8 mouse cellular contexts compared by ENCODE assay signal in the genomic region with DNA sequence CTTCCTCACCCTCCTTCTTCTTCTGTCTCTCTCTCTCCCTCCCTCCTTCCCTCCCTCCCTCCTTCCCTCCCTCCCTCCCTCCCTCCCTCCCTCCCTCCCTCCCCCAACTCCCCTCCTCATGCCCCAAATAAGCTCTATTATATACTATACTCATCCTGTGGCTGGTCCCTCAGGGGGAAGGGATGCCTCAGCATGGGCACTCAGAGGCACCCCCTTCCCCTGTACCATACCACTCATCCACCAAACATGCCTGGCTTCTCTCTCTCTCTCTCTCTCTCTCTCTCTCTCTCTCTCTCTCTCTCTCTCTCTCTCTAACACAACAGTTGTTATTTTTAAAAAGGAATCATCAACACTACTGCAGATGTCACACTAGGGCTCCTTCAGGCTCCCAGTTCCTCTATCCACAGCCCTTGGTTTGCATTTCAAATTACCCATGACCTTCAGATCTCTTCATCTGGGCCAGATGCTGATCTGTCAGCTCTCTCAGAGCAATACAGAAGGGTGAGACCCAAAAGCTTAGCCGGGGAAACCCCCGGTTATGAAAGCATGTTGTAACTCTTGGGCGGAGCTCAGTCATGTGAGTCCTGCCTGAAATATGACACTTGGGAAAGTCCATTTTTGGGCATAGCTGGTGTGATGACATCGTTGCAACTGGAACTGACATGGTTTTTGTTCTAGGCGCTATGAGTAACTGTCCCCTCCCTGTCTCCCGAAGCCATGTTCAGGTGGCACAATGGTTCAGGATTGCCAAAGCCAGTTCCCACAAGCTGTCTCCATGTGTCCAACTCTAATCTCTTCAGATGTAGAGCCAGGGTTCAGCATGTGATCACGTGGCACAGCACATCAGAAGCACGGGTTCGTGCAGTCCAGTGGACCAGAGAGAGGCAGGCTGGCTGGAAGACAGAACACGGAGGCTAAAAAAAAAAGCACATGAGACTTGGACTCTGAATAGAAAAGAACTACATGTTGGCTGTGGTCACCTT. TPM values are rescaled to one million over a fixed set of nuclear protein-coding genes. Genes with fewer than 3 reads are reported as not detected.
A peak's percentile ranks its signal among the peaks of the same experiment; 100 is the strongest.
DNase-seq lines count a peak whose midpoint lies in the region; ATAC-seq and TF ChIP-seq lines count a peak whose summit lies in the region.

No protein-coding gene starts in this region.

- no peaks in the 10 kb centered on the region for H3K9me3 ChIP-seq in intestine, embryonic 16.5 days (ENCODE audit: control insufficient read depth, low read length)
- H3K9me3 ChIP-seq in megakaryocyte, embryonic 14.5 days = peaks cover 12% of the 10 kb centered on the region
- no peaks in the 10 kb centered on the region for H3K9me3 ChIP-seq in forebrain, postnatal 0 days (ENCODE audit: low read length)

- peak; percentile 24 for DNase-seq in thymus, postnatal 4 days
- DNase-seq in thymus, postnatal 36 days = no peak
- DNase-seq in c-Kit-positive CD71-positive TER-119-negative erythroid progenitor cells, embryonic 14.5 days (ENCODE audit: low read depth) = peak; percentile 28
- DNase-seq in forebrain, postnatal 0 days = no peak
- DNase-seq in layer of hippocampus, adult 18-20 months (ENCODE audit: low spot score in 2 of 2) = no peak
- no peak for DNase-seq in ovary, postnatal 14 days (ENCODE audit: low spot score)

- peaks cover 5% of the 10 kb centered on the region; the same call in 1 of the 2 replicates for H3K4me1 ChIP-seq in intestine, embryonic 16.5 days (ENCODE audit: control insufficient read depth, insufficient read depth, low read length)
- no peaks in the 10 kb centered on the region for H3K4me1 ChIP-seq in megakaryocyte, embryonic 14.5 days
- no peaks in the 10 kb centered on the region for H3K4me1 ChIP-seq in forebrain, postnatal 0 days (ENCODE audit: insufficient read depth)

- ATAC-seq in intestine, embryonic 16.5 days = peak; percentile 63
- no peak for ATAC-seq in forebrain, postnatal 0 days

- no peaks in the 10 kb centered on the region for H3K36me3 ChIP-seq in intestine, embryonic 16.5 days (ENCODE audit: control insufficient read depth, insufficient read depth, low read length)
- H3K36me3 ChIP-seq in megakaryocyte, embryonic 14.5 days (replicated peaks; ENCODE audit: low read length) = no peaks in the 10 kb centered on the region
- H3K36me3 ChIP-seq in forebrain, postnatal 0 days (ENCODE audit: insufficient read depth) = no peaks in the 10 kb centered on the region

- H3K27ac ChIP-seq in intestine, embryonic 16.5 days (ENCODE audit: low read length) = no peak overlapping the region
- H3K27ac ChIP-seq in forebrain, postnatal 0 days (ENCODE audit: low read depth, low read length) = no peak overlapping the region

- H3K9ac ChIP-seq in intestine, embryonic 16.5 days (ENCODE audit: low read depth, low read length) = no peak overlapping the region
- no peak overlapping the region for H3K9ac ChIP-seq in forebrain, postnatal 0 days

- H3K27me3 ChIP-seq in intestine, embryonic 16.5 days (replicated peaks; ENCODE audit: control insufficient read depth, insufficient read depth, low read length) = no peaks in the 10 kb centered on the region
- H3K27me3 ChIP-seq in megakaryocyte, embryonic 14.5 days (replicated peaks) = peaks cover 51% of the 10 kb centered on the region
- no peaks in the 10 kb centered on the region for H3K27me3 ChIP-seq in forebrain, postnatal 0 days (ENCODE audit: insufficient read depth, low read length)

- no peak for TF ChIP-seq CTCF in forebrain, postnatal 0 days (IDR thresholded peaks at IDR 0.05; ENCODE audit: low read depth)

- WGBS in intestine, embryonic 16.5 days = 66% methylated on average over 10 of the region's 10 CpGs
- 75% methylated on average over 10 of the region's 10 CpGs for WGBS in forebrain, postnatal 0 days

- no peak overlapping the region for H3K4me2 ChIP-seq in intestine, embryonic 16.5 days (ENCODE audit: low read depth, low read length)
- H3K4me2 ChIP-seq in forebrain, postnatal 0 days (ENCODE audit: low read depth) = no peak overlapping the region

- no peak overlapping the region for H3K4me3 ChIP-seq in intestine, embryonic 16.5 days (ENCODE audit: low read length)
- peak overlapping the region; percentile 4 for H3K4me3 ChIP-seq in megakaryocyte, embryonic 14.5 days (replicated peaks)
- no peak overlapping the region for H3K4me3 ChIP-seq in forebrain, postnatal 0 days (ENCODE audit: low read depth, low read length)

RNA-seq across cellular contexts. Expression of gene Ets2, which starts 26.9 kb away (rescaled TPM):
- 58.6 and 59.8 TPM in 2 replicates for polyA plus RNA-seq in intestine, embryonic 16.5 days (2015; fragmentation: Nextera tagmentation; extraction: Ambion mirVana)
- polyA plus RNA-seq in megakaryocyte, embryonic 14.5 days (2012; ENCODE audit: insufficient read depth, low replicate concordance) = 0.97 and 5.2 TPM in 2 replicates
- total RNA-seq in forebrain, postnatal 0 days (2014; rRNA removed) = 21.3 and 27.4 TPM in 2 replicates
- polyA plus RNA-seq in forebrain, postnatal 0 days (2015; fragmentation: Nextera tagmentation; extraction: Ambion mirVana) = 15.5 and 18.2 TPM in 2 replicates
- 10 to 100 TPM; 75.1 to 83.8 TPM for total RNA-seq in layer of hippocampus, adult 18-20 months (2021)

Comparison
In these comparisons a context has a peak if more than half of its experiments do, and no peak if none do; other contexts are left out.
1. DNase-seq: peak in thymus, postnatal 4 days (single experiment) and c-Kit-positive CD71-positive TER-119-negative erythroid progenitor cells, embryonic 14.5 days (single experiment); none in thymus, postnatal 36 days (0 of 2), forebrain, postnatal 0 days (single experiment), layer of hippocampus, adult 18-20 months (0 of 2) and ovary, postnatal 14 days (single experiment).